Mouse (Mus musculus) lung, postnatal 0 days (tissue): ENCODE measurements around the gene Armc12.

ENCODE experiments used
- CTCF ChIP-seq: IDR thresholded peaks from 2 replicates; pipeline ENCODE4 v1.5.1; 2016; ENCODE audit warnings: antibody characterized with exemption, mild to moderate bottlenecking
- EP300 ChIP-seq: IDR thresholded peaks from 2 replicates; pipeline ENCODE4 v1.6.1; 2016; ENCODE audit warnings: antibody characterized with exemption, mild to moderate bottlenecking, control low read depth

GRCm38 (mm10) chr17:28553040-28553793 is 22.6 kb downstream of the Armc12 start:
- TF ChIP-seq CTCF (peak; percentile 93), EP300 (no peak)
